26 mouse cellular contexts compared by ENCODE assay signal in the genomic region with DNA sequence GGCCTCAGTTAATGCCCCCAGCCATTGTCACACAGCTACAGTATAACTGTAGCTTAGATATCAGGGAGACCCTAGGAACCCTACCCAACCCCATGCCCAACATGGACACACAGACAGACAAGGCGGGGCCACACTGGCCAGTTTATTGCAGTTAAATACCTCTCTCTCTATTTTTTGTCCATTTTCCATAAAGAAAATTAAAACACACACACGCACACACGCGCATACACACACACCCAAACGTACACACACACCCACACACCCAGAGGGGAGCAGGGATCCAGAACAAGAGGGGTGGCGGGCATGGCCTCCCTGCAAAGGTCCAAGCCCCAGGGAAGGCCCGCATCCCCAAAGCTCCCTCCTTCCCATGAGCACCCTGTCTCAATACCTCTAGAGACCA. TPM values are rescaled to one million over a fixed set of nuclear protein-coding genes. Genes with fewer than 3 reads are reported as not detected.
"Had no signal": no experiment of that assay in that cellular context is flagged by ENCODE, and none has a peak within 500 bp of the region (broad histone marks: within the 10 kb centered on the region; RNA-seq: fewer than 3 reads in every experiment).

No protein-coding gene starts in this region.

- DNase-seq: kidney, adult 11 months; kidney, adult 8-10 months; kidney, postnatal 10 days; kidney, postnatal 36 days; layer of hippocampus, postnatal 36 days; lung, adult 18-20 months; lung, postnatal 14 days; thymus, adult 2 months; thymus, postnatal 14 days; thymus, postnatal 4 days had no signal

- H3K4me3 ChIP-seq: intestine, embryonic 15.5 days; kidney, embryonic 15.5 days; left cerebral cortex, adult 2 months; midbrain, embryonic 15.5 days had no signal

- H3K9me3 ChIP-seq: intestine, embryonic 15.5 days; kidney, embryonic 15.5 days; midbrain, embryonic 15.5 days had no signal

- H3K4me1 ChIP-seq: intestine, embryonic 15.5 days; kidney, embryonic 15.5 days; midbrain, embryonic 15.5 days had no signal

- H3K9ac ChIP-seq: intestine, embryonic 15.5 days; kidney, embryonic 15.5 days; midbrain, embryonic 15.5 days had no signal

- H3K27me3 ChIP-seq: intestine, embryonic 15.5 days; kidney, embryonic 15.5 days; midbrain, embryonic 15.5 days had no signal

- H3K4me2 ChIP-seq: intestine, embryonic 15.5 days; kidney, embryonic 15.5 days; midbrain, embryonic 15.5 days had no signal

- ATAC-seq: intestine, embryonic 15.5 days; midbrain, embryonic 15.5 days had no signal

- H3K27ac ChIP-seq: intestine, embryonic 15.5 days; kidney, embryonic 15.5 days; left cerebral cortex, adult 2 months; macrophage; midbrain, embryonic 15.5 days; stomach, postnatal 0 days had no signal

RNA-seq across cellular contexts. Expression of gene Hamp, which starts 2.0 kb away (rescaled TPM):
- total RNA-seq: layer of hippocampus, adult 8-10 months; layer of hippocampus, postnatal 10 days; layer of hippocampus, postnatal 36 days; left cerebral cortex, adult 2 months; left cerebral cortex, postnatal 10 days; left cerebral cortex, postnatal 36 days had no signal
- polyA plus RNA-seq: kidney, embryonic 15.5 days; limb, embryonic 11.5 days; lung, embryonic 16.5 days; macrophage; midbrain, embryonic 15.5 days; neural tube, embryonic 11.5 days; neural tube, embryonic 14.5 days; stomach, embryonic 14.5 days had no signal

RNA-seq across cellular contexts. Expression of gene Hamp2, which starts 21.4 kb away (rescaled TPM):
- total RNA-seq: layer of hippocampus, adult 8-10 months; layer of hippocampus, postnatal 10 days; layer of hippocampus, postnatal 36 days; left cerebral cortex, adult 2 months; left cerebral cortex, postnatal 10 days; left cerebral cortex, postnatal 36 days; megakaryocyte, adult 5-6 weeks had no signal
- polyA plus RNA-seq: intestine, embryonic 15.5 days; kidney, embryonic 15.5 days; limb, embryonic 11.5 days; lung, embryonic 16.5 days; macrophage; midbrain, embryonic 15.5 days; neural tube, embryonic 11.5 days; neural tube, embryonic 14.5 days; stomach, embryonic 14.5 days had no signal

RNA-seq across cellular contexts. Expression of gene Fam187b, which starts 27.7 kb away (rescaled TPM):
- total RNA-seq: left cerebral cortex, postnatal 36 days had no signal
